14 mouse cellular contexts compared by ENCODE assay signal in genomic region chr7:137048086-137048922, GRCm38 (mm10).
A peak's percentile ranks its signal among the peaks of the same experiment; 100 is the strongest.
DNase-seq lines count a peak whose midpoint lies in the region; ATAC-seq and TF ChIP-seq lines count a peak whose summit lies in the region.
"Had no signal": no experiment of that assay in that cellular context is flagged by ENCODE, and none has a peak within 500 bp of the region (broad histone marks: within the 10 kb centered on the region; RNA-seq: fewer than 3 reads in every experiment).

No protein-coding gene starts in this region.

- H3K27me3 ChIP-seq in hindbrain, embryonic 11.5 days (ENCODE audit: control insufficient read depth, insufficient read depth, low read length), result 0 out of 2 replicates have a peak, but pooled peaks cover 2% of the 10 kb centered on the region
- no peaks in the 10 kb centered on the region for H3K27me3 ChIP-seq in hindbrain, embryonic 12.5 days
- no peaks in the 10 kb centered on the region for H3K27me3 ChIP-seq in lung, postnatal 0 days (replicated peaks; ENCODE audit: insufficient read depth, low read length)
- no peaks in the 10 kb centered on the region for H3K27me3 ChIP-seq in limb, embryonic 15.5 days
- H3K27me3 ChIP-seq: CH12.LX; midbrain, embryonic 13.5 days; neural tube, embryonic 12.5 days; Patski had no signal

- no peak overlapping the region for H3K27ac ChIP-seq in hindbrain, embryonic 11.5 days (ENCODE audit: low read depth, low read length)
- H3K27ac ChIP-seq in hindbrain, embryonic 12.5 days, result no peak overlapping the region
- H3K27ac ChIP-seq in lung, postnatal 0 days (ENCODE audit: low read length), result no peak overlapping the region
- peak overlapping the region; percentile 67; the same call in 1 of the 2 replicates for H3K27ac ChIP-seq in limb, embryonic 15.5 days
- H3K27ac ChIP-seq: midbrain, embryonic 13.5 days; neural tube, embryonic 12.5 days had no signal

- peak; percentile 19 for DNase-seq in hindbrain, embryonic 11.5 days (ENCODE audit: low spot score)
- peak; percentile 47 for DNase-seq in lung, postnatal 0 days (ENCODE audit: low spot score)
- DNase-seq in lung, postnatal 14 days, result no peak
- DNase-seq in embryo, embryonic 11 days, result peak; percentile 36
- no peak for DNase-seq in gastrocnemius, postnatal 25 days
- DNase-seq: cerebellum, adult 11 months; liver, postnatal 0 days; right cerebral cortex, adult 18-20 months had no signal

- no peak overlapping the region for H3K4me2 ChIP-seq in hindbrain, embryonic 11.5 days (replicated peaks; ENCODE audit: low read depth, low read length)
- no peak overlapping the region for H3K4me2 ChIP-seq in hindbrain, embryonic 12.5 days (replicated peaks)
- H3K4me2 ChIP-seq in lung, postnatal 0 days (replicated peaks; ENCODE audit: low read depth, low read length), result no peak overlapping the region
- H3K4me2 ChIP-seq in limb, embryonic 15.5 days, result no peak overlapping the region
- H3K4me2 ChIP-seq: midbrain, embryonic 13.5 days; neural tube, embryonic 12.5 days had no signal

- TF ChIP-seq EP300 in lung, postnatal 0 days (IDR thresholded peaks at IDR 0.05), result no peak

- WGBS in hindbrain, embryonic 11.5 days, result 61% methylated on average over 8 of the region's 8 CpGs
- WGBS in hindbrain, embryonic 12.5 days, result 53% methylated on average over 8 of the region's 8 CpGs
- WGBS in lung, postnatal 0 days, result 57% methylated on average over 8 of the region's 8 CpGs
- 49% methylated on average over 8 of the region's 8 CpGs for WGBS in limb, embryonic 15.5 days

- no peak for ATAC-seq in hindbrain, embryonic 11.5 days (ENCODE audit: low FRiP score)
- ATAC-seq in hindbrain, embryonic 12.5 days (ENCODE audit: low FRiP score), result no peak
- ATAC-seq in lung, postnatal 0 days, result peak; percentile 28; the same call in 1 of the 2 replicates
- peak; percentile 73 for ATAC-seq in limb, embryonic 15.5 days (ENCODE audit: insufficient number of reproducible peaks, low FRiP score, low TSS enrichment, low read depth)
- ATAC-seq: liver, postnatal 0 days; midbrain, embryonic 13.5 days; Patski had no signal

- no peak overlapping the region for H3K4me3 ChIP-seq in hindbrain, embryonic 11.5 days (ENCODE audit: low read depth, low read length)
- H3K4me3 ChIP-seq in hindbrain, embryonic 12.5 days, result no peak overlapping the region
- H3K4me3 ChIP-seq in lung, postnatal 0 days (ENCODE audit: low read depth, low read length), result no peak overlapping the region
- no peak overlapping the region for H3K4me3 ChIP-seq in limb, embryonic 15.5 days
- H3K4me3 ChIP-seq: midbrain, embryonic 13.5 days; neural tube, embryonic 12.5 days had no signal

- H3K9me3 ChIP-seq in hindbrain, embryonic 11.5 days (ENCODE audit: control insufficient read depth, low read length), result no peaks in the 10 kb centered on the region
- H3K9me3 ChIP-seq in hindbrain, embryonic 12.5 days (replicated peaks), result no peaks in the 10 kb centered on the region
- no peaks in the 10 kb centered on the region for H3K9me3 ChIP-seq in lung, postnatal 0 days (ENCODE audit: low read length)
- no peaks in the 10 kb centered on the region for H3K9me3 ChIP-seq in limb, embryonic 15.5 days
- H3K9me3 ChIP-seq: midbrain, embryonic 13.5 days; neural tube, embryonic 12.5 days had no signal

- no peak for TF ChIP-seq CTCF in lung, postnatal 0 days (IDR thresholded peaks at IDR 0.05)

- H3K9ac ChIP-seq in hindbrain, embryonic 11.5 days (ENCODE audit: low read depth, low read length), result no peak overlapping the region
- H3K9ac ChIP-seq in hindbrain, embryonic 12.5 days, result no peak overlapping the region
- H3K9ac ChIP-seq in lung, postnatal 0 days (replicated peaks; ENCODE audit: low read depth), result no peak overlapping the region
- H3K9ac ChIP-seq in limb, embryonic 15.5 days, result no peak overlapping the region
- H3K9ac ChIP-seq: liver, postnatal 0 days; midbrain, embryonic 13.5 days; neural tube, embryonic 12.5 days had no signal

- H3K4me1 ChIP-seq in hindbrain, embryonic 11.5 days (replicated peaks; ENCODE audit: control insufficient read depth, insufficient read depth, low read length), result no peaks in the 10 kb centered on the region
- H3K4me1 ChIP-seq in hindbrain, embryonic 12.5 days, result no peaks in the 10 kb centered on the region
- no peaks in the 10 kb centered on the region for H3K4me1 ChIP-seq in lung, postnatal 0 days (ENCODE audit: insufficient read depth, low read depth, low read length)
- peaks cover 18% of the 10 kb centered on the region for H3K4me1 ChIP-seq in limb, embryonic 15.5 days
- H3K4me1 ChIP-seq: neural tube, embryonic 12.5 days had no signal

- no peaks in the 10 kb centered on the region for H3K36me3 ChIP-seq in hindbrain, embryonic 11.5 days (ENCODE audit: control insufficient read depth, insufficient read depth, low read length)
- H3K36me3 ChIP-seq in hindbrain, embryonic 12.5 days, result no peaks in the 10 kb centered on the region
- H3K36me3 ChIP-seq in lung, postnatal 0 days (ENCODE audit: insufficient read depth, low read length), result no peaks in the 10 kb centered on the region
- H3K36me3 ChIP-seq in limb, embryonic 15.5 days, result no peaks in the 10 kb centered on the region
- H3K36me3 ChIP-seq: midbrain, embryonic 13.5 days; neural tube, embryonic 12.5 days had no signal

Comparison
In these comparisons a context has a peak if more than half of its experiments do, and no peak if none do; other contexts are left out.
1. DNase-seq: peak in hindbrain, embryonic 11.5 days (single experiment), lung, postnatal 0 days (single experiment) and embryo, embryonic 11 days (single experiment); none in lung, postnatal 14 days (single experiment) and gastrocnemius, postnatal 25 days (single experiment).
2. ATAC-seq: peak in lung, postnatal 0 days (single experiment) and limb, embryonic 15.5 days (single experiment); none in hindbrain, embryonic 11.5 days (single experiment) and hindbrain, embryonic 12.5 days (single experiment).